Mouse (Mus musculus) limb, embryonic 12.5 days (tissue): ENCODE measurements around the gene Rps15. TPM values are rescaled to one million over a fixed set of nuclear protein-coding genes. Genes with fewer than 3 reads are reported as not detected.
A peak's percentile ranks its signal among the peaks of the same experiment; 100 is the strongest.

ENCODE experiments used
- ATAC-seq: fragments of 200-750 bp; cut with Nextera tagmentation; 2 replicates; pipeline ENCODE4 v1.8.0; 2017; ENCODE audit warnings: low read depth, moderate TSS enrichment; ENCODE audit not compliant: insufficient number of reproducible peaks, insufficient read depth, low FRiP score, low TSS enrichment
- H3K27ac ChIP-seq: fragments of 300-500 bp; sonication (generic); 2 replicates; pipeline ENCODE4 v1.5.1; 2016; ENCODE audit warnings: mild to moderate bottlenecking, moderate library complexity
- H3K27me3 ChIP-seq: fragments of 300-500 bp; sonication (generic); 2 replicates; pipeline ENCODE4 v1.6.1; 2016; ENCODE audit warnings: mild to moderate bottlenecking, moderate library complexity
- H3K36me3 ChIP-seq: fragments of 300-500 bp; sonication (generic); 2 replicates; pipeline ENCODE4 v1.6.1; 2016; ENCODE audit warnings: mild to moderate bottlenecking, moderate library complexity
- H3K4me1 ChIP-seq: fragments of 300-500 bp; sonication (generic); replicated peaks from 2 replicates; pipeline ENCODE4 v1.6.1; 2016
- H3K4me2 ChIP-seq: fragments of 300-500 bp; sonication (generic); 2 replicates; pipeline ENCODE4 v1.6.1; 2016; ENCODE audit warnings: mild to moderate bottlenecking, moderate library complexity
- H3K4me3 ChIP-seq: fragments of 300-500 bp; sonication (generic); replicated peaks from 2 replicates; pipeline ENCODE4 v1.5.1; 2016; ENCODE audit warnings: mild to moderate bottlenecking
- H3K9ac ChIP-seq: fragments of 300-500 bp; sonication (generic); replicated peaks from 2 replicates; pipeline ENCODE4 v1.6.1; 2016; ENCODE audit warnings: mild to moderate bottlenecking, moderate library complexity
- H3K9me3 ChIP-seq: fragments of 300-500 bp; sonication (generic); 2 replicates; pipeline ENCODE4 v1.6.1; 2016; ENCODE audit warnings: mild to moderate bottlenecking, moderate library complexity
- WGBS: fragments of 180-500 bp; shearing (Covaris S2); methylation state at CpG from one replicate; pipeline ENCODE4 v1.1.7; 2016; 5-methylcytosine and 5-hydroxymethylcytosine counted together
- polyA plus RNA-seq: library from polyadenylated mRNA; unstranded; fragments of >200 nt; fragmentation: Nextera tagmentation; extraction: Ambion mirVana; gene quantifications from 2 replicates; pipeline ENCODE4 v1.2.1, GENCODE M21; 2016

Gene Rps15
- polyA plus RNA-seq, 1 experiment from 2014 or later = 930 TPM

GRCm38 (mm10) chr10:80304458-80304857 lies 12.2 kb downstream of the Rps15 start:
- H3K27ac ChIP-seq = no peak overlapping the region
- H3K27me3 ChIP-seq = peaks cover 99% of the 10 kb centered on the region
- no peak overlapping the region for H3K9ac ChIP-seq
- 20% methylated on average over 12 of the region's 12 CpGs for WGBS
- H3K36me3 ChIP-seq = peaks cover 28% of the 10 kb centered on the region; the same call in 1 of the 2 replicates
- H3K4me2 ChIP-seq = no peak overlapping the region
- H3K9me3 ChIP-seq = no peaks in the 10 kb centered on the region
- ATAC-seq = no peak
- no peak overlapping the region for H3K4me3 ChIP-seq
- H3K4me1 ChIP-seq = peaks cover 7% of the 10 kb centered on the region; the same call in 1 of the 2 replicates

- Histone ChIP-seq H3K27me3 (peaks cover 99% of the 10 kb centered on the region), H3K4me3 (no peak overlapping the region), H3K27ac (no peak overlapping the region), H3K36me3 (peaks cover 28% of the 10 kb centered on the region; the same call in 1 of the 2 replicates), H3K4me2 (no peak overlapping the region), H3K4me1 (0 out of 2 replicates have a peak, but pooled peaks cover 3% of the 10 kb centered on the region), H3K9ac (no peak overlapping the region), H3K9me3 (no peaks in the 10 kb centered on the region)
- 7% methylated on average over 25 of the region's 25 CpGs for WGBS
- no peak for ATAC-seq
Observed at GRCm38 (mm10) chr10:80304862-80305261, 12.6 kb downstream of the Rps15 start.

- no peak overlapping the region for H3K4me2 ChIP-seq
- no peak overlapping the region for H3K9ac ChIP-seq
- no peak for ATAC-seq
- H3K9me3 ChIP-seq = no peaks in the 10 kb centered on the region
- no peak overlapping the region for H3K27ac ChIP-seq
- WGBS = 80% methylated on average over 16 of the region's 16 CpGs
- peaks cover 100% of the 10 kb centered on the region for H3K27me3 ChIP-seq
- H3K4me3 ChIP-seq = no peak overlapping the region
- peaks cover 22% of the 10 kb centered on the region; the same call in 1 of the 2 replicates for H3K36me3 ChIP-seq
- H3K4me1 ChIP-seq = peaks cover 6% of the 10 kb centered on the region
Observed at GRCm38 (mm10) chr10:80311560-80311959, 19.3 kb downstream of the Rps15 start.

DNA sequence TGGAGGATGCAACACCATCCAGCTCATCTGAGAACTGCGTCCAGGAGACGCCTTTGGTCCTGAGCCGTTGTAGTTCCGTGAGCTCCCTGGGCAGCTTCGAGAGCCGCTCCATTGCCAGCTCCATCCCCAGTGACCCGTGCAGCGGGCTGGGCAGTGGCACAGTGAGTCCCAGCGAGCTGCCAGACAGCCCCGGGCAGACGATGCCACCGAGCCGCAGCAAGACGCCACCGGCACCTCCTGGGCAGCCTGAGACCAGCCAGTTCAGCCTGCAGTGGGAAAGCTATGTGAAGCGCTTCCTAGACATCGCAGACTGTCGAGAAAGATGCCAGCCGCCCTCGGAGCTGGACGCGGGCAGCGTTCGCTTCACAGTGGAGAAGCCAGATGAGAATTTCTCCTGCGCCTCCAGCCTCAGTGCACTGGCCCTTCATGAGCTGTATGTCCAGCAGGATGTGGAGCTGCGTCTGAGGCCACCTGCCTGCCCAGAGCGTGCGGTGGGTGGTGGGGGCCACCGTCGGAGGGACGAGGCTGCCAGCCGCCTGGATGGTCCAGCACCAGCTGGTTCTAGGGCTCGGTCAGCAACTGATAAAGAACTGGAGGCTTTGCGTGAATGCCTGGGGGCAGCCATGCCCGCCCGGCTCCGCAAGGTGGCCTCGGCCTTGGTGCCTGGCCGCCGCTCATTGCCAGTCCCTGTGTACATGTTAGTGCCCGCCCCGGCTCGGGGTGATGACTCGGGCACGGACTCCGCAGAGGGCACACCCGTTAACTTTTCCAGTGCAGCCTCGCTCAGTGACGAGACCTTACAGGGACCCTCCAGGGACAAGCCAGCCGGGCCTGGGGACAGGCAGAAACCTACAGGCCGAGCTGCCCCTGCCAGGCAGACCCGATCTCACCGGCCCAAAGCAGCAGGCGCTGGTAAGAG lies 20.6 kb downstream of the Rps15 start:
- ATAC-seq = no peak
- peaks cover 100% of the 10 kb centered on the region for H3K27me3 ChIP-seq
- H3K9ac ChIP-seq = peak overlapping the region; percentile 51
- no peaks in the 10 kb centered on the region for H3K9me3 ChIP-seq
- H3K27ac ChIP-seq = no peak overlapping the region
- H3K4me3 ChIP-seq = no peak overlapping the region
- no peak overlapping the region for H3K4me2 ChIP-seq
- H3K36me3 ChIP-seq = peaks cover 19% of the 10 kb centered on the region
- 64% methylated on average over 54 of the region's 54 CpGs for WGBS
- H3K4me1 ChIP-seq = peaks cover 6% of the 10 kb centered on the region

- no peak for ATAC-seq
- Histone ChIP-seq H3K36me3 (peaks cover 20% of the 10 kb centered on the region), H3K9ac (no peak overlapping the region), H3K4me1 (peaks cover 8% of the 10 kb centered on the region), H3K27me3 (peaks cover 94% of the 10 kb centered on the region), H3K9me3 (no peaks in the 10 kb centered on the region), H3K4me2 (no peak overlapping the region), H3K27ac (no peak overlapping the region), H3K4me3 (no peak overlapping the region)
- WGBS = 45% methylated on average over 20 of the region's 20 CpGs
Observed at GRCm38 (mm10) chr10:80313627-80314201, 21.5 kb downstream of the Rps15 start.

DNA sequence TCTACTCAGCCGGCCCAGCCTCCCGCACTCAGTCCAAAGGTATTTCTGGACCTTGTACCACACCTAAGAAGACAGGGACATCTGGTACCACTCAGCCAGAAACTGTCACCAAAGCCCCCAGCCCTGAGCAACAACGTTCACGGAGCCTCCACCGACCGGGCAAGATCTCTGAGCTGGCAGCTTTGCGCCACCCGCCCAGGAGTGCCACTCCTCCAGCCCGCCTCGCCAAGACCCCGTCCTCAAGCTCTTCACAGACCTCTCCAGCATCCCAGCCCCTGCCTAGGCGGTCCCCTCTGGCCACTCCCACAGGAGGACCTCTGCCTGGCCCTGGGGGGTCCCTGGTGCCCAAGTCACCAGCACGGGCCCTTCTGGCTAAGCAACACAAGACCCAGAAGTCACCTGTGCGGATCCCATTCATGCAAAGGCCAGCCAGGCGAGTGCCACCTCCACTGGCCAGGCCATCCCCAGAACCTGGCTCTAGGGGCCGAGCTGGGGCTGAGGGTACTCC lies 22.3 kb downstream of the Rps15 start:
- Histone ChIP-seq H3K9ac (peak overlapping the region; percentile 37; the same call in 1 of the 2 replicates), H3K4me2 (no peak overlapping the region), H3K4me3 (no peak overlapping the region), H3K9me3 (no peaks in the 10 kb centered on the region), H3K27ac (no peak overlapping the region), H3K36me3 (peaks cover 20% of the 10 kb centered on the region), H3K27me3 (peaks cover 86% of the 10 kb centered on the region), H3K4me1 (peaks cover 16% of the 10 kb centered on the region)
- ATAC-seq = no peak
- WGBS = 47% methylated on average over 16 of the region's 16 CpGs

DNA sequence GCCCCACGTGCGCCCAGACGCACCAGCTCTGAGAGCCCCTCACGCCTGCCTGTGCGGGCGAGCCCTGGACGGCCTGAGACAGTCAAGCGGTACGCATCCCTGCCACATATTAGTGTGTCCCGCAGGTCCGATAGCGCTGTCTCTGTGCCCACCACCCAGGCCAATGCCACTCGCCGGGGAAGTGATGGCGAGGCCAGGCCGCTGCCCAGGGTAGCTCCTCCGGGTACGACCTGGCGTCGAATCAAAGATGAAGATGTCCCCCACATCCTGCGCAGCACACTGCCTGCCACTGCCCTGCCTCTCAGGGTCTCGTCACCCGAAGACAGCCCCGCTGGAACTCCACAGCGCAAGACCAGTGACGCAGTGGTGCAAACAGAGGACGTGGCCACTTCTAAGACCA lies 23.1 kb downstream of the Rps15 start:
- H3K27me3 ChIP-seq = peaks cover 78% of the 10 kb centered on the region
- H3K27ac ChIP-seq = no peak overlapping the region
- H3K9ac ChIP-seq = peak overlapping the region; percentile 37; the same call in 1 of the 2 replicates
- H3K4me3 ChIP-seq = no peak overlapping the region
- 46% methylated on average over 27 of the region's 27 CpGs for WGBS
- peaks cover 20% of the 10 kb centered on the region for H3K4me1 ChIP-seq
- no peak overlapping the region for H3K4me2 ChIP-seq
- ATAC-seq = no peak
- peaks cover 20% of the 10 kb centered on the region for H3K36me3 ChIP-seq
- H3K9me3 ChIP-seq = no peaks in the 10 kb centered on the region

DNA sequence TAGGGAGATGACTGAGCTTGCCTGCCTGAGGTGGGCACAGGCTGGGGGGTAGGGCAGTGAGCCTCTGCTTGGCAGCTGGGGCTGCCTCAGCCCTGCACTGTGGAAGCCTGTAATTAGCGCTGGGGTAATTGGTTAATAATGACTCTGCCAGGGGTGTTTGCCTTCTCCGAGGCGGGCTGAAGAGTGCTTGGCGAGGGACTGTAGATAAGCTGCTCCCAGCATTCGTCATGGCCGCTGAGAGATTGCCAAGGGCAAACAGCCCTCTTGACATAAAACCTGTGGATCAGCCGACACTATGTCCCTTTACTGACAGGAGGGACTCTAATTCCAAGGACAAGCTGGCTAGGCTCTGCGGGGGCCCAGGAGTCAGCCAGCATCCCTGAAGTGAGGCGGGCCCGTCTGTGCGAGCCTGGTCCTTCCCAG lies 24.1 kb downstream of the Rps15 start:
- H3K4me2 ChIP-seq = no peak overlapping the region
- H3K36me3 ChIP-seq = peaks cover 20% of the 10 kb centered on the region
- peaks cover 68% of the 10 kb centered on the region for H3K27me3 ChIP-seq
- H3K27ac ChIP-seq = no peak overlapping the region
- H3K9me3 ChIP-seq = no peaks in the 10 kb centered on the region
- WGBS = 18% methylated on average over 11 of the region's 11 CpGs
- ATAC-seq = no peak
- H3K4me3 ChIP-seq = no peak overlapping the region
- peaks cover 20% of the 10 kb centered on the region for H3K4me1 ChIP-seq
- H3K9ac ChIP-seq = no peak overlapping the region

DNA sequence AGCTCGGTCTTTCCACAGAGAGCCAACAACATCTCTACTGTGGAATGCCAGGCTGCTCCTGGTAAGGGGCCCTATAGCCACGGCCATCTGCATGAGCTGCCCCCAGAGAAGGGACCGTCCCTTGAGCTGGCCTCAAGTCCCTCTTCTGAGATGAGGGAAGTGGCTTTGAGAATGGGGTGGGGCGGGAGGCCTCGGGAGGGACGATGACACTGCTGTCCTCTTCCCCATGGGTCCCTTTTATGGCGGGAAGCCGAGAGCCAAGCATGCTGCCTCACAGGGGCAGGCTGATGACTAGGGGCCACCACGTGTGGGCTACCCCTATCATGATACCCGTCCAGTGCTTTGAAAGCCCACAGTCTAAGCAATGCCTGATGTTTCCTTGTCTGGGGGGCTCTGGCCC lies 24.8 kb downstream of the Rps15 start:
- no peaks in the 10 kb centered on the region for H3K9me3 ChIP-seq
- H3K27me3 ChIP-seq = peaks cover 61% of the 10 kb centered on the region
- peaks cover 22% of the 10 kb centered on the region for H3K4me1 ChIP-seq
- WGBS = 58% methylated on average over 10 of the region's 10 CpGs
- no peak overlapping the region for H3K9ac ChIP-seq
- H3K36me3 ChIP-seq = peaks cover 20% of the 10 kb centered on the region
- no peak overlapping the region for H3K4me2 ChIP-seq
- H3K4me3 ChIP-seq = no peak overlapping the region
- no peak overlapping the region for H3K27ac ChIP-seq
- ATAC-seq = no peak

- ATAC-seq = peak; percentile 15; the same call in 1 of the 2 replicates
- H3K9me3 ChIP-seq = no peaks in the 10 kb centered on the region
- peaks cover 38% of the 10 kb centered on the region for H3K4me1 ChIP-seq
- H3K36me3 ChIP-seq = peaks cover 20% of the 10 kb centered on the region
- peaks cover 37% of the 10 kb centered on the region for H3K27me3 ChIP-seq
- under 1% methylated on average over 34 of the region's 34 CpGs for WGBS
- peak within 1 kb of the TSS; percentile 78 for H3K9ac ChIP-seq
- peak within 1 kb of the TSS; percentile 41; the same call in 1 of the 2 replicates for H3K27ac ChIP-seq
- peak within 1 kb of the TSS; percentile 97 for H3K4me2 ChIP-seq
- peak within 1 kb of the TSS; percentile 81 for H3K4me3 ChIP-seq
Observed at GRCm38 (mm10) chr10:80320340-80320760, 28.1 kb downstream of the Rps15 start, which contains the start of gene 2310011J03Rik. Gene 2310011J03Rik (minus strand): TSS chr10:80320537.
